Mouse (Mus musculus) limb, embryonic 11.5 days (tissue): ENCODE data around the gene Rbl2. TPM values are rescaled to one million over a fixed set of nuclear protein-coding genes. Genes with fewer than 3 reads are reported as not detected.

Experiments
- ATAC-seq: fragments of 200-750 bp; cut with Nextera tagmentation; 2 replicates; pipeline ENCODE4 v1.8.0; 2017; ENCODE audit warnings: low read depth; ENCODE audit not compliant: insufficient number of reproducible peaks, low FRiP score, low TSS enrichment
- DNase-seq: peaks from one replicate; pipeline ENCODE4 v3.0.0-alpha.2; 2015; ENCODE audit warnings: low spot score
- H3K27ac ChIP-seq: fragments of 300-500 bp; sonication (generic); replicated peaks from 2 replicates; pipeline ENCODE4 v1.5.1; 2014; ENCODE audit warnings: low read depth, mild to moderate bottlenecking, low read length
- H3K27me3 ChIP-seq: fragments of 300-500 bp; sonication (generic); 2 replicates; pipeline ENCODE4 v1.6.1; 2014; ENCODE audit warnings: mild to moderate bottlenecking, low read length, mixed read lengths; ENCODE audit not compliant: control insufficient read depth, insufficient read depth
- H3K36me3 ChIP-seq: fragments of 300-500 bp; sonication (generic); 2 replicates; pipeline ENCODE4 v1.6.1; 2014; ENCODE audit warnings: mild to moderate bottlenecking, low read length, moderate library complexity, mixed read lengths; ENCODE audit not compliant: control insufficient read depth, insufficient read depth
- H3K4me1 ChIP-seq: fragments of 300-500 bp; sonication (generic); 2 replicates; pipeline ENCODE4 v1.6.1; 2014; ENCODE audit warnings: low read length, mixed read lengths; ENCODE audit not compliant: control insufficient read depth, insufficient read depth
- H3K4me2 ChIP-seq: fragments of 300-500 bp; sonication (generic); 2 replicates; pipeline ENCODE4 v1.6.1; 2014; ENCODE audit warnings: low read depth, mild to moderate bottlenecking, moderate library complexity; ENCODE audit not compliant: severe bottlenecking
- H3K4me3 ChIP-seq: fragments of 300-500 bp; sonication (generic); 2 replicates; pipeline ENCODE4 v1.5.1; 2014; ENCODE audit warnings: low read depth, low read length
- H3K9ac ChIP-seq: fragments of 300-500 bp; sonication (generic); 2 replicates; pipeline ENCODE4 v1.6.1; 2014; ENCODE audit warnings: mild to moderate bottlenecking, low read length
- H3K9me3 ChIP-seq: fragments of 300-500 bp; sonication (generic); 2 replicates; pipeline ENCODE4 v1.6.1; 2016; ENCODE audit warnings: low read length; ENCODE audit not compliant: control insufficient read depth
- WGBS: fragments of 180-500 bp; shearing (Covaris S2); extraction: QIAGEN DNeasy Blood & Tissue Kit; methylation state at CpG from one replicate; pipeline ENCODE4 v1.1.7; 2014; 5-methylcytosine and 5-hydroxymethylcytosine counted together
- polyA plus RNA-seq: library from polyadenylated mRNA; unstranded; fragments of >200 nt; fragmentation: Nextera tagmentation; extraction: Ambion mirVana; gene quantifications from 2 replicates; pipeline ENCODE4 v1.2.1, GENCODE M21; 2014

The Rbl2 gene
- 8.6 and 8.8 TPM in 2 replicates for polyA plus RNA-seq

- ATAC-seq (peak; percentile 93), DNase-seq (peak; percentile 97)
- Histone ChIP-seq H3K9me3 (no peaks in the 10 kb centered on the region), H3K4me3 (peak within 1 kb of the TSS; percentile 57), H3K4me2 (peak within 1 kb of the TSS; percentile 55), H3K4me1 (no peaks in the 10 kb centered on the region; the same call in 1 of the 2 replicates), H3K36me3 (no peaks in the 10 kb centered on the region), H3K27me3 (no peaks in the 10 kb centered on the region), H3K27ac (no peak within 1 kb of the TSS), H3K9ac (peak within 1 kb of the TSS; percentile 39)
- under 1% methylated on average over 25 of the region's 25 CpGs for WGBS
These were observed at the start of gene Rbl2 for GRCm38 (mm10) chr8:91069834-91070233. Gene Rbl2 (plus strand): TSS chr8:91070057.

GRCm38 (mm10) chr8:91034417-91034816 is 35.4 kb upstream of the Rbl2 start:
- ATAC-seq (no peak), DNase-seq (no peak)
- 85% methylated on average over 6 of the region's 6 CpGs for WGBS
- Histone ChIP-seq H3K27me3 (no peaks in the 10 kb centered on the region), H3K27ac (no peak overlapping the region), H3K4me3 (no peak overlapping the region), H3K9me3 (no peaks in the 10 kb centered on the region), H3K4me1 (no peaks in the 10 kb centered on the region), H3K4me2 (no peak overlapping the region), H3K36me3 (peaks cover 8% of the 10 kb centered on the region), H3K9ac (no peak overlapping the region)

- DNase-seq (no peak), ATAC-seq (no peak)
- 81% methylated on average over 6 of the region's 6 CpGs for WGBS
- Histone ChIP-seq H3K27me3 (no peaks in the 10 kb centered on the region), H3K9me3 (no peaks in the 10 kb centered on the region), H3K4me1 (no peaks in the 10 kb centered on the region), H3K9ac (no peak overlapping the region), H3K4me2 (no peak overlapping the region), H3K27ac (no peak overlapping the region), H3K36me3 (peaks cover 11% of the 10 kb centered on the region), H3K4me3 (no peak overlapping the region)
These were observed 33.0 kb upstream of the Rbl2 start for GRCm38 (mm10) chr8:91036905-91037304.

GRCm38 (mm10) chr8:91038637-91039036 is 31.2 kb upstream of the Rbl2 start:
- no peak overlapping the region for H3K4me3 ChIP-seq
- H3K36me3 ChIP-seq = peaks cover 15% of the 10 kb centered on the region
- WGBS = 98% methylated on average over 1 of the region's 1 CpGs
- H3K4me1 ChIP-seq = no peaks in the 10 kb centered on the region
- H3K9me3 ChIP-seq = no peaks in the 10 kb centered on the region
- ATAC-seq (no peak), DNase-seq (no peak)
- H3K27ac ChIP-seq = no peak overlapping the region
- no peaks in the 10 kb centered on the region for H3K27me3 ChIP-seq
- no peak overlapping the region for H3K4me2 ChIP-seq
- H3K9ac ChIP-seq = no peak overlapping the region

GRCm38 (mm10) chr8:91046370-91046769 is 23.5 kb upstream of the Rbl2 start:
- no peaks in the 10 kb centered on the region for H3K9me3 ChIP-seq
- no peak overlapping the region for H3K9ac ChIP-seq
- WGBS = 81% methylated on average over 4 of the region's 4 CpGs
- DNase-seq (no peak), ATAC-seq (no peak)
- H3K4me3 ChIP-seq = no peak overlapping the region
- peaks cover 12% of the 10 kb centered on the region for H3K36me3 ChIP-seq
- no peak overlapping the region for H3K4me2 ChIP-seq
- H3K4me1 ChIP-seq = no peaks in the 10 kb centered on the region
- H3K27ac ChIP-seq = no peak overlapping the region
- H3K27me3 ChIP-seq = no peaks in the 10 kb centered on the region

- H3K9me3 ChIP-seq = no peaks in the 10 kb centered on the region
- no peak overlapping the region for H3K27ac ChIP-seq
- H3K36me3 ChIP-seq = no peaks in the 10 kb centered on the region
- H3K9ac ChIP-seq = no peak overlapping the region
- no peak overlapping the region for H3K4me2 ChIP-seq
- DNase-seq (peak; percentile 34), ATAC-seq (no peak)
- H3K4me3 ChIP-seq = no peak overlapping the region
- H3K27me3 ChIP-seq = no peaks in the 10 kb centered on the region
- no peaks in the 10 kb centered on the region for H3K4me1 ChIP-seq
- 76% methylated on average over 8 of the region's 8 CpGs for WGBS
These were observed 18.8 kb upstream of the Rbl2 start for GRCm38 (mm10) chr8:91051037-91051436.

- Histone ChIP-seq H3K9me3 (no peaks in the 10 kb centered on the region), H3K4me3 (no peak overlapping the region), H3K27ac (no peak overlapping the region), H3K4me1 (no peaks in the 10 kb centered on the region), H3K36me3 (no peaks in the 10 kb centered on the region), H3K9ac (no peak overlapping the region), H3K27me3 (no peaks in the 10 kb centered on the region), H3K4me2 (no peak overlapping the region)
- ATAC-seq (no peak), DNase-seq (no peak)
- WGBS = 88% methylated on average over 4 of the region's 4 CpGs
These were observed 15.4 kb upstream of the Rbl2 start for GRCm38 (mm10) chr8:91054418-91054817.

- Histone ChIP-seq H3K9ac (no peak overlapping the region), H3K36me3 (no peaks in the 10 kb centered on the region), H3K4me3 (no peak overlapping the region), H3K4me2 (no peak overlapping the region), H3K4me1 (no peaks in the 10 kb centered on the region), H3K9me3 (no peaks in the 10 kb centered on the region), H3K27me3 (no peaks in the 10 kb centered on the region), H3K27ac (no peak overlapping the region)
- WGBS = 46% methylated on average over 3 of the region's 3 CpGs
- DNase-seq (no peak), ATAC-seq (no peak)
These were observed 13.0 kb upstream of the Rbl2 start for GRCm38 (mm10) chr8:91056848-91057247.

GRCm38 (mm10) chr8:91059086-91059578 is 10.7 kb upstream of the Rbl2 start:
- Histone ChIP-seq H3K9me3 (no peaks in the 10 kb centered on the region), H3K36me3 (no peaks in the 10 kb centered on the region), H3K9ac (no peak overlapping the region), H3K27ac (no peak overlapping the region), H3K4me1 (no peaks in the 10 kb centered on the region), H3K4me2 (no peak overlapping the region), H3K27me3 (no peaks in the 10 kb centered on the region), H3K4me3 (no peak overlapping the region)
- DNase-seq = no peak
- no peak for ATAC-seq
